ENCODE assay signal across 31 mouse cellular contexts in genomic region chr15:87089827-87090226, GRCm38 (mm10).
DNase-seq lines count a peak whose midpoint lies in the region; ATAC-seq and TF ChIP-seq lines count a peak whose summit lies in the region.
"Had no signal": no experiment of that assay in that cellular context is flagged by ENCODE, and none has a peak within 500 bp of the region (broad histone marks: within the 10 kb centered on the region; RNA-seq: fewer than 3 reads in every experiment).

No protein-coding gene starts in this region.

- no peak overlapping the region for H3K9ac ChIP-seq in forebrain, embryonic 15.5 days (replicated peaks)
- no peak overlapping the region for H3K9ac ChIP-seq in kidney, postnatal 0 days (ENCODE audit: low read depth, low read length)
- H3K9ac ChIP-seq: forebrain, embryonic 13.5 days; hindbrain, embryonic 15.5 days; liver, embryonic 14.5 days; lung, embryonic 14.5 days had no signal

- H3K36me3 ChIP-seq in forebrain, embryonic 10.5 days (replicated peaks) = no peaks in the 10 kb centered on the region
- H3K36me3 ChIP-seq in forebrain, embryonic 15.5 days = no peaks in the 10 kb centered on the region
- H3K36me3 ChIP-seq in kidney, postnatal 0 days (ENCODE audit: insufficient read depth, low read length) = no peaks in the 10 kb centered on the region
- H3K36me3 ChIP-seq: G1E; hindbrain, embryonic 15.5 days had no signal

- H3K4me2 ChIP-seq in forebrain, embryonic 15.5 days (replicated peaks) = no peak overlapping the region
- H3K4me2 ChIP-seq in kidney, postnatal 0 days (ENCODE audit: low read length) = no peak overlapping the region
- H3K4me2 ChIP-seq: forebrain, embryonic 13.5 days; heart, embryonic 11.5 days; hindbrain, embryonic 15.5 days; lung, embryonic 14.5 days had no signal

- no peaks in the 10 kb centered on the region for H3K9me3 ChIP-seq in forebrain, embryonic 10.5 days
- no peaks in the 10 kb centered on the region for H3K9me3 ChIP-seq in forebrain, embryonic 15.5 days
- no peaks in the 10 kb centered on the region for H3K9me3 ChIP-seq in kidney, postnatal 0 days (replicated peaks; ENCODE audit: low read length)
- H3K9me3 ChIP-seq: forebrain, embryonic 13.5 days; hindbrain, embryonic 15.5 days had no signal

- WGBS in forebrain, embryonic 10.5 days = 54% methylated on average over 5 of the region's 5 CpGs
- WGBS in forebrain, embryonic 15.5 days = 48% methylated on average over 5 of the region's 5 CpGs
- WGBS in kidney, postnatal 0 days = 50% methylated on average over 5 of the region's 5 CpGs

- ATAC-seq in forebrain, embryonic 15.5 days (replicated peaks) = no peak
- no peak for ATAC-seq in kidney, postnatal 0 days (replicated peaks; ENCODE audit: low FRiP score, low read depth)
- ATAC-seq: forebrain, embryonic 13.5 days; midbrain, embryonic 16.5 days had no signal

- TF ChIP-seq CTCF in kidney, postnatal 0 days (IDR thresholded peaks at IDR 0.05; ENCODE audit: low read depth) = no peak

- H3K4me3 ChIP-seq in forebrain, embryonic 10.5 days = no peak overlapping the region
- no peak overlapping the region for H3K4me3 ChIP-seq in forebrain, embryonic 15.5 days
- H3K4me3 ChIP-seq in kidney, postnatal 0 days (replicated peaks; ENCODE audit: low read depth, low read length) = no peak overlapping the region
- H3K4me3 ChIP-seq: erythroblast, embryonic 14.5 days; forebrain, embryonic 13.5 days; gastrocnemius, adult 2 months; hindbrain, embryonic 15.5 days; myocyte had no signal

- H3K27me3 ChIP-seq in forebrain, embryonic 10.5 days (ENCODE audit: poor library complexity, severe bottlenecking) = no peaks in the 10 kb centered on the region
- H3K27me3 ChIP-seq in forebrain, embryonic 15.5 days = no peaks in the 10 kb centered on the region
- H3K27me3 ChIP-seq in kidney, postnatal 0 days (ENCODE audit: insufficient read depth, low read length) = no peaks in the 10 kb centered on the region
- H3K27me3 ChIP-seq: forebrain, embryonic 13.5 days; hindbrain, embryonic 15.5 days had no signal

- peaks cover 13% of the 10 kb centered on the region for H3K4me1 ChIP-seq in forebrain, embryonic 10.5 days
- H3K4me1 ChIP-seq in forebrain, embryonic 15.5 days = no peaks in the 10 kb centered on the region
- no peaks in the 10 kb centered on the region for H3K4me1 ChIP-seq in kidney, postnatal 0 days (replicated peaks; ENCODE audit: insufficient read depth, low read length)
- H3K4me1 ChIP-seq: hindbrain, embryonic 15.5 days had no signal

- peak overlapping the region; percentile 2; the same call in 1 of the 2 replicates for H3K27ac ChIP-seq in forebrain, embryonic 10.5 days
- H3K27ac ChIP-seq in forebrain, embryonic 15.5 days (replicated peaks) = no peak overlapping the region
- no peak overlapping the region for H3K27ac ChIP-seq in kidney, postnatal 0 days
- H3K27ac ChIP-seq: forebrain, embryonic 13.5 days; gastrocnemius, adult 2 months; hindbrain, embryonic 15.5 days; liver, embryonic 14.5 days had no signal

- DNase-seq in forebrain, embryonic 10.5 days (ENCODE audit: extremely low spot score, low spot score) = no peak
- peak; percentile 25 for DNase-seq in kidney, postnatal 0 days (ENCODE audit: low spot score)
- no peak for DNase-seq in kidney, postnatal 10 days
- DNase-seq in retina, postnatal 1 day = peak; percentile 35
- DNase-seq in retina, embryonic 14.5 days (ENCODE audit: low spot score) = no peak
- DNase-seq in frontal cortex, postnatal 10 days (ENCODE audit: low spot score in 2 of 2) = no peak
- DNase-seq: adrenal gland, adult 8-10 months; cerebellum, adult 8-10 months; cerebellum, postnatal 25 days; gastrocnemius, adult 2 months; gastrocnemius, postnatal 36 days; heart, adult 18-20 months; heart, postnatal 36 days; kidney, adult 18-20 months; kidney, postnatal 14 days; layer of hippocampus, adult 9-11 months; liver; lung, embryonic 14.5 days; lung, postnatal 14 days; right cerebral cortex, adult 18-20 months; spleen, adult 18-20 months; thymus, postnatal 14 days had no signal

Comparison
In these comparisons a context has a peak if more than half of its experiments do, and no peak if none do; other contexts are left out.
1. DNase-seq: peak in kidney, postnatal 0 days (single experiment) and retina, postnatal 1 day (single experiment); none in forebrain, embryonic 10.5 days (single experiment), kidney, postnatal 10 days (single experiment), retina, embryonic 14.5 days (single experiment) and frontal cortex, postnatal 10 days (0 of 2).